Mouse (Mus musculus) brown adipose tissue, adult 24 weeks (tissue): Measurements from ENCODE around the gene Cep72. TPM values are rescaled to one million over a fixed set of nuclear protein-coding genes. Genes with fewer than 3 reads are reported as not detected.
"Not testable (repeated sequence)": the region's sequence is repeated elsewhere in the genome, so short reads cannot be mapped to it uniquely, and the experiment has no call there.

Experiments used
- H3K27ac ChIP-seq: fragments of 200-500 bp; replicated peaks from 2 replicates; pipeline ENCODE4 v1.5.1; 2012; ENCODE audit warnings: low read depth, mild to moderate bottlenecking, low read length
- H3K4me1 ChIP-seq: fragments of 200-500 bp; 2 replicates; pipeline ENCODE4 v1.6.1; 2012; ENCODE audit warnings: low read length, mixed read lengths; ENCODE audit not compliant: control insufficient read depth, insufficient read depth, insufficient read length
- H3K4me3 ChIP-seq: fragments of 200-500 bp; 2 replicates; pipeline ENCODE4 v1.5.1; 2012; ENCODE audit warnings: low read depth, mild to moderate bottlenecking, low read length, moderate library complexity; ENCODE audit not compliant: insufficient read depth
- polyA plus RNA-seq: library from polyadenylated mRNA; stranded (reverse); fragments of >200 nt; gene quantifications from 2 replicates; pipeline ENCODE4 v1.2.4, GENCODE M21; 2012; ENCODE audit not compliant: missing spikeins, insufficient read depth, insufficient read length

Cep72 gene
- polyA plus RNA-seq, result 1.8 and 1.9 TPM in 2 replicates

DNA sequence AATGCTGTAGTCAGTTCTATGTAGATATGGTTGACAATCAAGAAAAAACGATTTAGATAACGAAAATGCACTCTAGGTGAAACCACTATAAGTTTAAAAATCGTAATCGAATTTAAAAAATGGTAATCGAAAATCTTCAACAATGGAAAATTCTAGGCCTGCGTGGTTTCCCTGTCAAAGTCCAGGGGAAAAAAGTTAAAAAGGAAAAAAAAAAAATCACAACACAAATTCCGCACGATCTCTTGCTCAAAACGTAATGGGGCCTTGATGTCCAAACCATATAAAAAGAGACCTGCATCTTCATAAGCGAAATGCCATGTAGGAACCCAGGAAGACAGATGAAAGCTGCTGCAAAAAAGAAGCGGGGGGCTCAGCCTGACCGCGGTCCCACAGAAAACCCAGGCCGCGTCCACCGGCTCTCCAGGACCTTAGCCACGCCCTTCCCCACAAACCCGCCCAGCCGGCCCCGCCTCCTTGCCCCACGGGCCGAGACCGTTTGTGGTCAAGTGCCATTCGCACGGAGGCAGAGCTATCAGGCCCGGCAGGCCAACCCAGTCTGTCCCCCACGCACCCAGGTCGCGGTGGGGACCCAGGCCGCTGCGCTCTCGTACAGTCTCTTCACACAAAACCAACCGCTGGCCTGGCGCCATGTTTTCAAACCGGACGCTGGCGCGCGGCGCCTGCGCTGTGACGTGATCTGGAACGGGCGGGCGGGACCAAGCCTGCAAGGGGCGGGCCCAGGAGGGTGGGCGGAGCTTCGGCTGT, at the start of gene Cep72:
TSS of gene Cep72 (minus strand) at position 687 of the 765 bp plus-strand sequence.
- no peaks in the 10 kb centered on the region for H3K4me1 ChIP-seq
- H3K27ac ChIP-seq, result peak within 1 kb of the TSS; percentile 86
- H3K4me3 ChIP-seq, result peak within 1 kb of the TSS; percentile 98

DNA sequence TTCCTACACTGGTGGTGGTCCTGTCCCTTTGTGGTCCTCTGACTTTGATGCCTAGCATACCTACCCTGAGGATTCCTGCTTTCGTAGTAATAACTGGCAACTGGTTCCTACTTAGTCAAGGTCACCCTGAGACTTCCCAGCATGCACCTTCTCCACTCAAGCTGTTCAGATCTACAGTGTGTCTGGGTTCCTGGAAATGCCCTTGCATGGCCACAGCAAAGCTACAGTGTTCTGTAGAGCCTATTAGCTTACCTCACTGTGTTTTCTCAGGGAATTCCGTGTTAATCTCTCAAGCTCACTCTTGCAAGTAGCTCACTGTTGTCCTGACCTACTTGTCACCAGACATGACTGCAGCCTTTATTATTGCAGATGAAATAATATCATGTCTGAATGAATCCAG, 45.3 kb upstream of the Cep72 start:
- H3K27ac ChIP-seq, result no peak overlapping the region
- no peak overlapping the region for H3K4me3 ChIP-seq
- H3K4me1 ChIP-seq, result no peaks in the 10 kb centered on the region

DNA sequence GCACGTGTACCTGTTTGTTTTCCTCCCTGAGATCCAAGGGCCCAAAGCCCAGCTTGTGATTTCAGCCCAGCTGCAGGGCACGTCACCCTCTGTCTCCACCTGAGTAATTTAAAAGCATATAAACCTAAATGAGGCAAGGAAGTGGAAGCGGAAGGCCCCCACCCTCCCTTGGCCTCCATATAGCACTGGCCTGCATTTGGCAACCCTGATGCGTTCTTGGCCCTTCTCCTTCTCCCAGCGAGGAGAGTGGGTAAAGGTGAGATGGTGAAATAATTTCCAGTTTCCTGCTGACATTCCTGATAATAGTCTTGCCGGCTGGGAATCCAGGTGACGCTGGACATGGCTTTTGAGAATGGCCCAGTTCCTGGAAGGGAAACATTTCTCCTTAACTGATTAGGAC, 42.3 kb upstream of the Cep72 start:
- no peak overlapping the region for H3K27ac ChIP-seq
- no peak overlapping the region for H3K4me3 ChIP-seq
- H3K4me1 ChIP-seq, result no peaks in the 10 kb centered on the region

DNA sequence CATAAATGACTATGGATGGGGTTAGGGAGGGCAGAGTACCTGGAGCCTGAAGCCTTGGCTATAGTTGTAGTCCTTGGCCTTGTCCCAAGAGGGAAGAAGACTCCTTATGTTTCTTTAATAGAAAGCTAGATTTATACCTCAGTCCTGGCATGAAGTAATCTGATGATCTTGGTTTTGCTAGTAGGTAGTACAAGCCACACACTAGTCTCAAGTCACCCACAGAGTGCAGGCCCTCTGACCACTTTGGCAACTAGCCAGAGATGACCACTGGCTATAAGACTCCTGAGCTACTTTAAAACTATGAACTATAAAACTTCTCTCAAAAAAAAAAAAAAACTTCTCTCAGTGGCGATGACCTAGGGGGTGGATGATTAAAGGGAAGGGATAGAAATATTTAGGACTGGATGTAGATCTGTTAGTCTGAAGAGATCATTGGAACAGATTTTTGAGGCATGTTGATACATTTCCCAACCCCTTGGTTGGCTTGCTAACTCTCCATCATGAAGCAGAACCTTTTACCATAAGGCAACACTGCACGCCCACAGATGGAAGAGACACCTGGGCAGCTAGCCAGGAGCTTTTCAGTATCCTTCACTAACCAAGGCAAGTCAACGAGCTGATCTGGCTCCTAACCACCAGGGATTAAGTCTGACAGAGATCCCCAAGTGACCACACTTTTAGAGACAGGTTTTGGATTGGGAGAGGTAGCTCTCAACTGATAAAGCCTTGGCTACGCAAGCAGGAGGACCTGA, 40.9 kb upstream of the Cep72 start:
- Histone ChIP-seq H3K4me1 (no peaks in the 10 kb centered on the region), H3K4me3 (no peak overlapping the region), H3K27ac (no peak overlapping the region)

DNA sequence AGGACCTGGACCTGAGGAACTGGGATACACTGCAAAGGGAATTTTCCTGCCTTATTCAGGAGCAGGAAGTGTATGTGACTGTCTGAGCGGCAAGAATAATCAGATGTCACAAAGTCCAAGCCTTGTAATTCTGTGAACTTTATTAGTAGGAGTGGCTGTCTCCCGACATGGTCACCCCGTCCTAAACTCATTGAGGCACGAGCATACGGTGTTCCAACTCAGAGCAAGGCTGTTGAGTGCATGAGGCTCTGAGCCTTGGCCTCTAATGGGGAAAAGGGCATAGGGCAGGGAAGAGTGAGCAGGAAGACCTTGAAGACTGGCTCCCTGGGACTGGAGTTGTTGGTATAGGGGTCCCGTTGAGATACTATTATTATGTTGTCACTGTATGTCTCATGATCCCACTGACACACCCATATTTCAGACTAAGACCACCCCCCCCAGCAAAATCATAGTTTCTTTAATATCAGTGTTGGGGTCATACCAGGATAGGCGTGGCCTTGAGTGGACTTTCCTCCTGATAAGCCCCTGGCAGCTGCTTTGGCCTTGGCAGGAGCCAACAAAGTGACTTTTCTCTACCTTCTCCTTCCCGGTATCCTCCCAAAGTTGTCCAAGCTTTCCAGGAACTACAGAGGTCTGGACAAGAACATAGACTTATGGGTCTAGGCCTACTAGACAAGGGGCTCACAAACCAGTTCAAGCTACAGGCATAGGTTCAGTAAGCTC, 40.2 kb upstream of the Cep72 start:
- no peak overlapping the region for H3K27ac ChIP-seq
- no peaks in the 10 kb centered on the region for H3K4me1 ChIP-seq

DNA sequence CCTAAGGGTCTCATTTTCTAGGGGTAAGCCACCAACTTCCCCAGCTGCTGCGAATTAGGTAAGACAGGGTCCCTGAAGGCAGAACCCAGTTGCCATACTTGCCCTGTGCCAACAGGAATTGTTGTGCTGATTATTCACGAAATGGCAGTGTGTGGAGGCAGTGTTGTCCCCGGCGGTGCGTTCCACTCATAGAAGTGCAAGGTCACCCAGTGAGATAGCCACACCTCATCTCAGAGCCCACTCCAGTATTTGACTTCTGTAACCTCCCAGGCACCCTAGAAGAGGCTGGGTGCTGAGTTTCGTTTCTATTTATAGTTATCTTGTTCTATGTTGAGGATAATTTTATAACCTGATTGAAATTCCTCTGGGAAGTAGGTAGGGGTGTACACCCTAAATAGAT, 36.8 kb upstream of the Cep72 start:
- Histone ChIP-seq H3K27ac (no peak overlapping the region), H3K4me3 (no peak overlapping the region), H3K4me1 (no peaks in the 10 kb centered on the region)

More for the DNA sequence above, 40.2 kb upstream of the Cep72 start:
- H3K4me3 ChIP-seq, result no peak overlapping the region

DNA sequence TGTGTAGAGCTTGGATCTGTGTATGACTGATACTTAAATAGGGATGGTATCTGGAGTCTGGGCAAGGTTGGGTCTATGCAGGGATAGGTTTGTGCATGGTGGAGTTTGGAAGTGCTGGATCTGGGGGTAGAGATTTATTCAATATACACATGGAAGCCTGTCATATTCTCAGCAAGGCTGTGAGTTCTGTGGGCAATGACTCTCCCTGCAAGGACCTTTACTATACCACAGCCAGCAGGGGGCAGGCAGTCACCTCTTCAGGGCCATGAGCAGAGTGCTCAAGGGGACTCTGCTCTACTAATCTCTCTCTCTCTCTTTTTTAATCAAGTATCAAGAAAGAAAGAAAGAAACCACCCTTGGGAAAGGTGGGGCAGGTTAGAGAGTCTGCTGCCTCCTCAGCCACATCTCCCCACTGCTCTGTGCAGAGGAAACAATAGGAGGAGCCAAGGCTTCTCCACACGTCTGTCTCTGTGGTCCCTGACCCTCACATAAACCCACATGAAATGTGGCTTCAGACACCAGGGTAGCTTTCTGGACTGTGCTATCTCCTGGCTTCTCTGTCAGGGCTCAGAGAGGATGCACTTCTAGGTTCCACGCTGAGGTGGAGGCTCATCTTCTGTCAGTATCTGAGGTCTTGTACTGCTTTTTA, 34.7 kb upstream of the Cep72 start:
- Histone ChIP-seq H3K4me3 (no peak overlapping the region), H3K27ac (no peak overlapping the region), H3K4me1 (no peaks in the 10 kb centered on the region)

DNA sequence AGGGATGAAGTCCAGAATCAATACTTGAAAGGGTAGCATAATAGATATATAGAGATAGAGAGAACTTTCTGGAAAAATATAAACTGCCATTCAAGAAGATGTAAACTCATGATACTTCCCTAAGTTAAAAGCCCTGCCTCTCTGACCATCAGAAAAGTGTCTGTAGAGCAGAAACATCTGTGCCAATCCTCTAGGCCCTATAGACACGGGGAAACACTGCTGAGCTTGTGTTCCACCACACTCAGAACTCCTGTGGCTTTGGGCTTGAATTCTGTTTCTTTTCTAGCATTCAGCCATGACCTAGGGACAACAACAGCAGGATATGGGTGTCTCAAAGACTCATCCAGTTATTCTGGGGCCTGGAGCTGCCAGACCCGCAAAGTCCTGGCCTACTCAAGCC, 33.8 kb upstream of the Cep72 start:
- Histone ChIP-seq H3K4me3 (no peak overlapping the region), H3K4me1 (no peaks in the 10 kb centered on the region), H3K27ac (no peak overlapping the region)

DNA sequence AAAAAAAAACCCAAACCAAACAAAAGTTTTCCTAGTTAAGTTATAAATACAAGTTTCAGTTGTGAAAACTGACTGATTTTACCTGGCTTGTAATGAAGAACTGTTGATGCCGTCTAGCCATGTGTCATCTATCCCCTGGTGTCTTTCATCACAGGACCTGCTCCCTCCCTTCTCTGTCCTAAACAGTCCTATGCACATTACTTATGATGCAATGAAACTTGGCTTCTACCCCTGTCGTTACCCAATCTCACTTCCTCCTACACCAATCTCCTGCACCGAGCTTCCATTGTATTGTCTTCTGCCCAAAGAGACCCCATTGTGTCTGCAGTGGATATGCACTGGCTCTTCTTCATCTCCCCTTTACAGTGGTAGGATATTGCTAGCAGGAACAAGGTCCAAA, 28.2 kb upstream of the Cep72 start:
- Histone ChIP-seq H3K27ac (no peak overlapping the region), H3K4me1 (no peaks in the 10 kb centered on the region), H3K4me3 (no peak overlapping the region)

DNA sequence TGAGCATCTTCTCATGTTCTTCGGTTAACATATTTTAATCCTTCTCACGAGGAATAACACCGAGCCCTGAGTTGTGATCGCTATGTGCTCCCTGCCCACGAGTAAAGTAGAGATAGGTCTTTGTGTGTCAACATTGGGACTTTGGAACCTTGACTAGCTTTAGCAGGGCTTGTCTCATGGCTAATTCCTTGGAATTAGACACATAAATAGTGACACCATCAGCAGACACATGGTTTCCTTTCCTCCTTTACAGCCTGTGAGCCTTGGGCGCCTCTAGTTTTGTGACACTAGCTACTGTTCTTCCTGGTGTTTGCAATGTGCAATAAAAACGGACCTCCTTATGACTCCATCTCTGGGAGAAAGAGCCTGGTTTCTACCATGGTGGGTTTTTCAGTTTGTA, 11.3 kb upstream of the Cep72 start:
- H3K27ac ChIP-seq, result no peak overlapping the region
- H3K4me1 ChIP-seq, result no peaks in the 10 kb centered on the region
- no peak overlapping the region for H3K4me3 ChIP-seq

DNA sequence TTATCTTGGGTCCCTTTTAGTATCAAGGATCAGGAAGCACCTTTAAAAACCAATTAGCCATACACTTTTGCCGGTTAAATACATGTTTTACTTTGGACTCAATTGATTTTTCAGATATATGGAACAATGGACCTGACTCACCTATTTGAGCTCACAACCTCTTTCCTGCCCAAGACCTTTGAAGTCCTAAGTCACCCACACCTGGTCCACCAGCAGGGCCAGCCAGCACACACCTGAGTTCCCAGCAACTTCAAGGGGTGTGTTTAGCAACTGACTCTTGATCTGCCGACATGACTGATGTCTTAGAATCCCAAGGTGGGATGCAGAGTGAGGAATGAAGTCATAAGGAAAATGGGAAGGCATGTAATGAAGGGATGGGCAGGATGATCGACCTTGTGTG, 9.6 kb upstream of the Cep72 start:
- Histone ChIP-seq H3K4me3 (no peak overlapping the region), H3K4me1 (no peaks in the 10 kb centered on the region), H3K27ac (no peak overlapping the region)

DNA sequence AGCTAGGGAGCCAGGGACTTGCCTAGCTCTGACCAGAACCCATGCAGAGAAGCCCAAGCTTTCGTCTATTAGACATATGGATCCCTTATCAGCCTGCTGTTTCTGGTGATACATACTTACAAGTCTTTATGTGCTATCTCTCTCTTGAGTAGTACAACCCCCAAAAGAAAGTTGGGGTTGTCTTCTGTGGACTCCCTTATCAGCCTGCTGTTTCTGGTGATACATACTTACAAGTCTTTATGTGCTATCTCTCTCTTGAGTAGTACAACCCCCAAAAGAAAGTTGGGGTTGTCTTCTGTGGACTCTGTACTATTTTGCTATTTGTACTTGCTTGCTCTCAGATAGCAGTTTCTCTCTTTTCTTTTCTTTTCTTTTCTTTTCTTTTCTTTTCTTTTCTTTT, 9.1 kb upstream of the Cep72 start:
- not testable (repeated sequence) for H3K27ac ChIP-seq, H3K4me3 ChIP-seq, H3K4me1 ChIP-seq

DNA sequence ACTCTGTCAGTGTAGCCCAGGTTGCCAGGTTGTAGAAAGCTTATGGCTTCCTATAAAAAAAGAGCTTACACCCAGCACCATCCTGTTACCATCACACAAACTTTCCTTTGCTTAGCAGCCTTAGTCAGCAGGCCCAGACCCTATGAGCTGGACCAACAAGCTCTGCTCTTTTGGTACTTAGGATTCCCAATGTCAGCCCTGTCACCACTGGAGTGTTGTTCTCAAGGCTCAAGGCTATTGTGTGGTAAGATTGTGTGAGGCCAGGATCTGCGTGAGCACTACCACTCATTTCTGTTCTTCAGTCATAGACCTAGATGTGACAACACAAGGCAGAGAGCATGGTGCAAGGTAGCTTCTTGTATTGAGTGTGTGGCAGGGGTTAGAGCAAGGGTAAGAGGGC, 4.5 kb upstream of the Cep72 start:
- Histone ChIP-seq H3K4me3 (no peak overlapping the region), H3K4me1 (no peaks in the 10 kb centered on the region), H3K27ac (no peak overlapping the region)

DNA sequence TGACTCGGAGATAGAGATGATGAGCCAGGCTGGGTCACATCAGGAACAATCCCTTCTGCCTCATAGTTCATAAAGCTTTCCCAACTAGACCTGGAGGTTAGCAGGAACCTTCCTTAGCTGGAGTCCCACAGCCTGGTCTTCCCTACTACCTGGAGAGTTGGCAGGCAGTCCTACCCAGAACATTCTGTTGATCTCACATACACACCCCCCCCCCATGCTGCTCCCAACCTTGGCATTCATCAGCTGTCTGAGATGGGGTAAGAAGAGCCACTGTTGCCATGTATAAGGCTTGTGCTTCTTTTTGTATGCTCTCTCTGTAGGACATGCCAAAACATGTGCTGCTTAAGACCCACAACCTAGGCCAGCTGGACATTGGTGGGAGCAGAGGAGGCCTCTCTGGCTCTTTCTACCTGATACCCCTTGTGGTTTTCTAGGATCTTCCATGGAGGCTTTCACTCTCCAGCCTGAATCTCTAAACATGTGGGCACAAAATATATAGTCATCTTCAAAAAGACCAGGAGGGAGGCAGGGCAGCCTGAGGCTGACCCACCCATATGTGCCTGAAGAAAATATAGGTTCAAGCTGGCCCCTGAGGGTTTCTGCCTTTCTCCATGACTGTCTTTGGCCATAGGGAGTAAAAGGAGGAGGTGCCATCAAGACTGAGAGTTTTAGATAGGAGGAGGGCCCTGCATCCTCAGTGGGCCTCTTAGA, 1.4 kb upstream of the Cep72 start:
- H3K4me3 ChIP-seq, result no peak overlapping the region
- no peaks in the 10 kb centered on the region for H3K4me1 ChIP-seq
- H3K27ac ChIP-seq, result no peak overlapping the region
